Mouse (Mus musculus): ENCODE measurements around the gene Gpr107. TPM values are rescaled to one million over a fixed set of nuclear protein-coding genes. Genes with fewer than 3 reads are reported as not detected.

Gpr107 gene
- 27.6 and 30.1 TPM in 2 replicates for polyA plus RNA-seq (2012; rRNA removed)

GRCm38 (mm10) chr2:31151892-31152812 lies at the start of gene Gpr107:
Gene Gpr107, plus strand, starts transcription at chr2:31152316.

GRCm38 (mm10) chr2:31141867-31142454 lies 10.2 kb upstream of the Gpr107 start, which contains the start of gene Fnbp1:
Gene Fnbp1, minus strand, starts transcription at chr2:31142008.

DNA sequence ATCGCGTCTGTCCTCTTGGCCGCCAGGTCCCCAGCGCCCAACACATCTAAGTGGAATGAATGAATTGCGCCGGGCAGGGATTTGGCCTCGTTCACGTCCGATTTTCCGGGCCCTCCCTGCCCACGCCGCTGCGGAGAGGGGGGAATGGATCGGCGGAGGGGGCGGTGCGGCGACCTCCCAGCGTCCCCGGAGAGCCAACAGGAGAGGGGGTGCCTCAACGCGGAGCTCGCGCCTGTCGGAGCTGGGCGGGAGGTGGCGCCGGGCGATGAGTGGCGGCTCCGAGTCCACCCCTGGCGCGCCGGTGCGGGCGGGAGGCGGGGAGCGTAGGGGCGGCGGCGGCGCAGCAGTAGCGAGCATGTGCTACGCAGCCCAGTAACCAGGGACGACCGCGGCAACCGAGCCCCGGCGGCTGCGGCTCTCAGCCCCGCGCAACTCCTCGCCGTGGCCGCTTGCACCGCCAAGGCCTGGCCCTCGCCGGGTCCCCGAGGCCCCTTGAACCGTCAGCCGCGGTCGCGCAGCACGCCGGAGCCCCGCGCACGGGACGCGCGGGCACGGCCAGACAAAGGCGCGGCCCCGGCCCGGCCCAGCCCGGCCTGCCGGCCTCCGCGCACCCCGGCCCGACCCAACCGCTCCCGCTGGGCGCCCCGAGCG lies 93.5 kb downstream of the Gpr107 start, which contains the start of gene Ncs1:
Ncs1 (plus strand) TSS at position 333 of the 651 bp plus-strand sequence.

Other genes starting within 250 kb of the Gpr107 start
- gene Ptges, start 222.5 kb upstream of the Gpr107 start, polyA plus RNA-seq (2012; rRNA removed) = 3.5 and 7.1 TPM in 2 replicates
- 36.4 and 37.1 TPM in 2 replicates for gene Tor1b, start 199.4 kb upstream of the Gpr107 start, polyA plus RNA-seq (2012; rRNA removed)
- 65.9 and 74.3 TPM in 2 replicates for gene Tor1a, start 184.4 kb upstream of the Gpr107 start, polyA plus RNA-seq (2012; rRNA removed)
- 84.3 and 86.1 TPM in 2 replicates for gene BC005624, start 170.1 kb upstream of the Gpr107 start, polyA plus RNA-seq (2012; rRNA removed)
- 33.0 and 35.4 TPM in 2 replicates for gene Usp20, start 170.0 kb upstream of the Gpr107 start, polyA plus RNA-seq (2012; rRNA removed)
- 32.9 and 41.8 TPM in 2 replicates for gene Fnbp1, start 10.3 kb upstream of the Gpr107 start, polyA plus RNA-seq (2012; rRNA removed)
- 43.0 and 47.2 TPM in 2 replicates for gene Ncs1, start 93.5 kb downstream of the Gpr107 start, polyA plus RNA-seq (2012; rRNA removed)
- gene Hmcn2, start 162.1 kb downstream of the Gpr107 start, polyA plus RNA-seq (2012; rRNA removed) = 0.65 and 0.78 TPM in 2 replicates

Measured in central nervous system, embryonic 14 days (tissue).